Mouse (Mus musculus): ENCODE data around the gene Celf2.

The Celf2 gene

DNA sequence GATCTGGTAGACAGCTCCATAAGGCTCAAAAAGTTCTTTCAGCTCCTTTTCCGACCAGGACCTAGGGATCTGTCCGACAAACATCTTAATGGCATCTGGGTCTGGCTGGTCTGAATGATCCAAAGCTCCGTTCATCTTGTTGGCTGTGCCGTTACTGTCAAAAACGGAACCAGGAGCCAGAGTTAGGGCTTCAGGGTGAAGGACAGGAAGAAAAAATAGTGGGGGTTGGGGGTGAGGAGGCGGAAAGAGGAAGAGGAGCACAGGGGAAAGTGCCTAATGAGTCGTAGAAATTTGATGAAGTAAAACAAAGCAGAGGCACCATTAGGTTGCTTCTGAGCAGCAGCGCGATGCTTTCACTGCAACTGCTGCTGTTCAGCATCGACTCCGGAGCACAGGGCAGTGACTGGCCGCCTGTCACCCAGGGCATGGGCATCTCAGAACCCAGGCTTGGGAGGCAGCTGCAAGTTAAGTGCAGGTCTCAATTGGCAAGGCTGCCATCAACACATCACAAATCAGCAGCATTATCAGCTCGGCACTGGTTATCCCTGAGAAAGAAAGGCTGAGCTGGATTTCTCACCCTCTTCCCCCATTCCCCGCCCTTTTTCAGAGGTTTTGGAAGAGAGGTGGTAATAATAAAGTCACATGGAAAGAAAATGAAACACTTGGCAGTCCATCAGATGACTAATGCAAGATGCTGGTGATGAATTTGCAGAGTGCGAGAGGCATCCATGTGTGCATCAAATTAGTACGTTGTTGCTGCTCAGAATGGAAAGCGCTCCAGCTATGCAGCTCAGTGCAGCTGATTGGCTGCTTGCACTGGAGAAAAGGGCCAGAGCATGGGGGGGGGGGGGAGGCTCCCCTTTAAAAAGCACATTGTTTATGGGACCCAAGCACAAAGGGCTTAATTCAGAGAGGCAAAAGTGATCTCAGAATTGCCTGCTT, 787.6 kb downstream of the Celf2 start:
- peak; percentile 84 for DNase-seq

DNA sequence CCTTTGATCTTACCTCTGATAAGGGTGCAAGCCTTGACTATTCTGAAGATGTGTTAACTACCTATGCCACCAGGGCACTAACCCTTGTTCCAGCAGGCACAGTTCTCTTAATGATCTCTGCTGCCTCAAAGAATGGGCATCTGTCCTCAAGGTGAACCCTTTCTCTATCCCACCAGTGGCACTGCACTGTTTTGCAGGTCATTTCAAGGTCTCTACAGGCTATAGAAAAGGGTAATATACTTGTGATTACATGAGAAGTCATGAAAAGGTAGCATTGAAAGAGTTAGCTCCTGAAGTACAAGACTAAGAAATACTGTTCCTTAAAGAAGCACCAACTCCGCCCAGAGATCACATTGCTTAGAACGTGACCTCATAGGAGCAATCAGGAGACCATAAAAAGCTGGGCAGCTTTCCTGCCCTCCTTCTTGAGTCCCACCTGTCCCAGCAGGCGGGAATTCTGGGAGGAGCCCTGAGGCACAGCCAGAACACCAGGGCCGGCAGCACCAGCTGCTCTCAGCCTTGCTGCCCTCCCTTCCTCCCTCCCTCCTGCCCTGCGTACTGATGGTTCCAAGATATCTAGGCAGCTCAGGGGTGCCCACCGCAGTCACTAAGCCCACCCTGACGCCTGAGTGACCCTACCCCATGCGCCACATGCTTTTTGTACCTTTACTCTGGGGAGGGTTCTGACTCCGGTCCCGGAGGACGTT, 788.5 kb downstream of the Celf2 start:
- DNase-seq = peak; percentile 77

DNA sequence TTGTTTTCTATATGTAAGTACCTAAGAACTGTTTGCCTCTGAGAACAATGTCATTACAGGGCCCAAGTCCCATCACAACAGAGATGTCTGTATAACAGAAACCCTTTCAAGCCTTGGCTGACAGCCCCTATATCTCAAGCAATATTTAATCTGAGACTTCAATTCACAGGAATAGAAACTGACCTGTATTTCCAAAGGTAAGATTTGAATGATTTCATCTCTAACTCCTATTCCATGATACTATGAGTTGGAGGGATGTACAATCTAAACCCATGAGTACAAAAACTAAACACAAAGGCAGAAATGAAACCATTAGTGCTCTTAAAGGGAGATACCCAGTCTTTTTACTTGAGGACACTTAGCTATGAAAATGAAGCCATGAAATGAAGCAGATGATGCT, 790.5 kb downstream of the Celf2 start:
- DNase-seq = no peak

- DNase-seq = no peak
Observed at GRCm38 (mm10) chr2:6717953-6718352, 791.4 kb downstream of the Celf2 start.

DNA sequence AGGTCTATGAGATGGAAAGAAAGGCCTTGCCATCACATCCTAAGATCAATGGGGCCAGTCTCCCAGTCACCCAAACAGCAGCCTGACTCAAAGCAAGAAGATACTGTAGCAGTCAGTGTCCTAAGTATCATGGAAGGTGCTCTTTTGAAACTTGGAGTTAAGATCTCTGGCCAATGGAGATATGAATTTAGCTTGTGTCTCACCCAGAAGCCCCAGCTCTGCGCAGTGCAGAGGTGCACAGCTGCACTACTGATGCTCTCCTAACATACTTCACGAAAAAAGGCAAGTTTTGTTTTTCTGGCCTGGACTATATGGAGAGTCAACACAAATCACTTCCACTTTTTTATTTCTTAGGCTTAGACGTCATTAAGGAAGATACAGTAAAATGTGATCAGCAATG, 793.8 kb downstream of the Celf2 start:
- no peak for DNase-seq

- DNase-seq = no peak
Observed at GRCm38 (mm10) chr2:6713529-6713928, 795.8 kb downstream of the Celf2 start.

DNA sequence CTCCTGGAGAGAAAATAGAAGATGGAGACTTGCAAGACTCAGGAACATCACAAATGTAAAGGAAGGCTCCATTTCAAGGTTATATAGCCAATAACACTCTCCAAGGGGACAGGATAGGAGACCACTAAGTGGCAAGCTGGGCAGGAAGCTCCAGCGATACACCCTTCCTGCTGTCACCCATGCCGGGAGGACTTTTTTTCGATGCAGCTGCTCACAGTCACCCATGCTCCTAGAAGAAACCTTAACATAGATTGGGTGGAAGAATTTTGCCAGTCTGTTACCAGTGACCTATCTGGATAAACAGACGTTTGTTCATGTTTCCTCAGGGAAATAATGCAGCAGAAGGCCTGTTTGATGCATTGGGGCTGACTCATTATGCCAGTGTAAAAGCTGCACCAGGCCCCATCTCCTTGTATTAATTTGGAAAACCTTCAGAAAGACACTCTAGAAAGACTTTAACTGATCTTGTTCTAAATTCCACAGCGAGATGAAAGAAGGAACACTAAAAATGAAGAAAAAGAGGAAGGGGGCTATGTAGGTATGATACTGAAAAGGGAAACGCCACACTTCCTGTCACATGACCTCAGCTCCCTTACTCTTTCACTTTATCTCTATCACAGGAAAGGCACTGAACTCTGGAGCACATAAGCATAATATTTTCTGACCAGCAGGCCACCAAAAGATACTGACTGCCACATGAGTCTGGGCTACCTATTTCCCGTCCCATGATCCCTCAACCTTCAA, 798.5 kb downstream of the Celf2 start:
- DNase-seq = no peak

DNA sequence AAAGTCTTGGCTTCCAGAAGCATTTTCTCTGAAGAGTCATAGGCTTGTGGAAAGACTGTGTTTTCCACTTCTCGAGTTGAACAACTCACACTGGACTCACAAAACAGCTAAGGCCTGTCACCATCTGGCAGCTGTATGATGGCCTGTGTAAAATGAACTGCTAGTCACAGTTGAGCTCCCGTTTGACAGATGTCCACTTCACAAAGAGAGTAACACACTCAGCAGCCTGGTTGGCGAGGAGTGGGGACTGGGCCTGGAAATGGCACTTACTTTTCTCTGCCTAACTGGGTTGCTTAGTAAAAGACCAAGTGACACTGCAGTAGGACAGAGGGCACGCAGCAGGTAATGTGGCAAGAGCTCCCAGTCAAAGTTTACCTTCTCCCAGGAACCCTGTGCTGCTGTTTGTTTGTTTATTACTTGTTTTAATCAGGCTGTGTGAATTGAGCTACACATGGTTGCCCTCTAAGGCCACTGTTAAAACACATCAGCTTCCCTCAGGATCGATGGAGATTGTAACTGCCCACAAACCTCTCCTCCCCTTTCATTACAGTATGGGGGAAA, 801.3 kb downstream of the Celf2 start:
- peak; percentile 53 for DNase-seq

DNA sequence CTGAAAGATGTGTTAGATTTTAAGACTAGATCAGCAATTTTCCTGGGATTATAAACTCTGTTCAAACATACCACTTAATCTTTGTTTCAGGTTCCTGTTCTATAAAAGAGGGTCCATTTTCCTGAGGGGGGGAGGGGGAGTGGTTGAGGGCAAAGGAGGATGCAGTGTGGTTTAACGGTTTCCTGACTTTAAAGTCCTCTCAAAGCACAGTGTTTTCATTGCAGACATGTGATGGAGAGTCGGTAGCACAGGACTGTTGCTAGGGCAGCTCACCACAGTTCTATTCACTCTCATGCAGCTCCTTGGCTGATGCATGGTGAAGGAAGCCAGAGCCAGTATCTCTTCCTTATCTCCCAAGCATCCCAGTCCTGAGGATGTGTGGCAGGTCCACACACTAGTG, 802.1 kb downstream of the Celf2 start:
- no peak for DNase-seq

DNA sequence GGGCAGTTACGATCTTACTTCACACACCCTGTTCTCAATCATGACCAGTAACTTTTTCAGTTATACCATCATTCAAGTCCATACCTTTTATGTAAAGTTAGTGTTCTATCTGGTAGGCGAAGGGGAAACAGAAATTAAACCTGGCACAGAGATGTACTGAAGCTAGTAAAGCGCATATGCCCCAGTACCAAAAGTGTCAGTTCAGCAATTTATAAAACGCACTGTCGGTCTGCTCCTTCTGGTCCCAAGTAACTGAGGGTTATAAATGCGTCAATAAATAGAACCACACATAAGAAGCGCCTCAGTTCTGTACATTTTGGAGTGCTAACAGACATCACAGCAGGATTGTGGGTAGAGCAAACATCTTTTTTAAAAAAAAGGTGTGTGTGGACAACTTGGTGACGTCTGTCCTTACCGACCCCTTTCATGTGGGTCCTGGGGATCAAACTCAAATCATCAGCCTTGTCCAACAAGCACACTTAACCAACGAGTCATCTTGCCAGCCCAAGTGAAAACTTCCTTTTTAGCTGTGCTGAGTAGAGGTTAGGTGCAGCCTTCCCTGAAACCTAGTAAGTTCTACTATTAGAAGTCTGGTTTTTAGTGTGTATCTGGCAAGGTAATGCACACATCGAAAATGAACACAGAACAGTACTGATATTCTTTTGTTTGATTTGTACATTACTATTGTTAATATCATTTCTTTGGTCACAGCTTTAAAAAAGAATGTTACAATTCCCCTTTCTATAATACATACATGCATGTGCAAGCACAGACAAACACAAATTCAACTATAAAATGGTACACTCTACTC, 803.2 kb downstream of the Celf2 start:
- no peak for DNase-seq

- no peak for DNase-seq
Observed at GRCm38 (mm10) chr2:6705475-6705874, 803.9 kb downstream of the Celf2 start.

- DNase-seq = no peak
Observed at GRCm38 (mm10) chr2:6704804-6705203, 804.6 kb downstream of the Celf2 start.

DNA sequence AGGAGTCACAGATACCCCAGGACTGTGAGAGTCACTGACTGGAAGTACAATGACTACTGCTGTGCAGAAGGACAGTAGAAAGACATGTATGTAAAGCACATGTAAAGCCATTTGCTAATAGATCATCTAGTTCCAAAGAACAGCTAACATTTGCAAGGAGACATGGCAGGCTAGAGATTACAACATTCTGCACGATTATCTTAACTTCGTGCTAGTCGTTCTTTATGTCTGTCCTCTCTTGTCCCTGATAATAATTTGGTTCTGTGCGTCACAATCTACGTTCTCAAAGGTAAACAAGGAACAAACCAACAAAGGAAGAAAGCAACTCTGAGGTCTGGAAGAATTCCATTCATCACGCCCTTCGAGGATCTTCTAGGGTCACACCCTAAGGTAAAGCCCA, 805.0 kb downstream of the Celf2 start:
- DNase-seq = no peak

GRCm38 (mm10) chr2:6696326-6696725, 813.0 kb downstream of the Celf2 start:
- no peak for DNase-seq

GRCm38 (mm10) chr2:6695353-6695951, 813.9 kb downstream of the Celf2 start:
- no peak for DNase-seq

DNA sequence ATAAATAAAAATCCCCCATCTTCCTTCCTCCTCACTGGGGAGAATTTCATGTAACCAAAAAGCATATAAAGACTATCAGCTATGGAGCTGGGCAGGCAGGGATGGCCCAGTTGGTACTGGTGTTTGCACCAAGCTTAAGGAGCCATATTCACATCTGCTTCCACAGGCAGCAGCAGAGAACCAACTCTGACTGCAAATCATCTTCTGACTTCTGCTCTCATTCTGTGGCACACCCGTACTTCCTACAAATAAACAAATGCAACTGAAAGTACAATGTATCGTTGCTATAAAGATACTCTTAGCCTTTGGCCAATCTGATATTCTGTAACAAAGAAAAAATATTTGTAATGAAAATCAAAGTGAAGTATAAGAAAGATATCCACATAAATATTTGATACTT, 819.7 kb downstream of the Celf2 start:
- DNase-seq = no peak

GRCm38 (mm10) chr2:6678231-6678630, 831.1 kb downstream of the Celf2 start:
- no peak for DNase-seq

- DNase-seq = no peak
Observed at GRCm38 (mm10) chr2:6677457-6677856, 831.9 kb downstream of the Celf2 start.

DNA sequence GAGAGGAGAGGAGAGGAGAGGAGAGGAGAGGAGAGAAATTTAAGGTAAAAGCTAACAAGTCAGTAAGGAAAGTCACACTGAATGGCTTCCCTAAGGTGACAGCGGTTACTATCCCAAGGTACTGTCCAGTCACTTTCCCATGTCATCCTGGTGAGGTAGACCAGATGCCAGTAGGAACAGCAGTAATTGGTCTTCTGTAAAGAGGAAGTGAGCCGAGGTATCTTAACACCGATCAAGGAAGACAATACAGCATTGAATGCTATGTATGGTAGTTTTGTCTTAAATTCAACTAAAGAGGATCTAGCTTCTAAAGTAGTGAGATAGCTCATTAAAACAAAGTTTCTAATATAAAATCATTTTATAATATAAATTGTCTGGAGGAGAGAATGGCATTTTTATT, 835.0 kb downstream of the Celf2 start:
- no peak for DNase-seq

DNA sequence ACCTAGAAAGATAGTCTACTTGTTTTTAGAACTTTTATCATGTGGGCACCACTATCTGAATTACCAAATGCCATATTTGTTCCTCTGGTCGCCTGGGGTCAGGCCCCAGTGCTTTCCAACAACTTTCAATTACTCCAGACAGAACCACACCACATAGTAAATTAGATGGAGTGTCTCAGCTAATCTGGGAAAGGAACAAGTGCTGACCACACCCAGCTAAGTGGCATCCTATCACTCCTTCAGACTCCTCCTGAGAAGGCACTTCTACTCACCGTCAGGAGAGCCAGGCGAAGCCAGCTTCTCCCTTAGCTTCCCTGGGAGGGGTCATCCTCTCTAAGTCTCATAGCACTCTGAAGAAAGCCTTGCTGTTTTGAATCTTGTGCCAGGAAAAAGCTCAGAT, 835.9 kb downstream of the Celf2 start:
- no peak for DNase-seq

DNA sequence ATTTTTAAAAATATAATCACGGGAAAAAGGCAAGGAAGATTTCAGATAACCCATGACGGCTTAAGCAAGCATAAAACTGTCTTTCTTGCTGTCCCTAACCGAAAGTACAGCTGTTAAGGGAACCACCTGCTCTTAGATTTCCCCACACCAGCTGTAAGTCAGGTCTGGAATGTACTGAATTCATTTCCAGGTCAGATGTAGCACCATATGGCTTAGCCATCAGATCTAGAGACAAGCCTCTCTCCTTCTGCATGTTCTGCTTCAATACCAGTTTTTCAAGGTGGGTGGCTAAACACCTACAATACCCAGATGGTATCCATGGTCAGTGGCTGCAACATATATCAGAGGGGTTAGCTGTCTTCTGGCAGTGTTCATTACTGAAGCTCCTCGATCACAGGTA, 841.8 kb downstream of the Celf2 start:
- DNase-seq = peak; percentile 24

- DNase-seq = peak; percentile 12
Observed at GRCm38 (mm10) chr2:6659834-6660233, 849.5 kb downstream of the Celf2 start.
